Mouse (Mus musculus): Measurements from ENCODE around the gene Lrrc73.

GRCm38 (mm10) chr17:46272058-46272457, 18.7 kb downstream of the Lrrc73 start:
- TF ChIP-seq CTCF (conservative IDR thresholded peaks at IDR 0.05; ENCODE audit: low read length) (no peak), NANOG (IDR thresholded peaks at IDR 0.05; ENCODE audit: borderline replicate concordance, low read length) (no peak), POU5F1 (IDR thresholded peaks at IDR 0.05; ENCODE audit: borderline replicate concordance, low read length) (no peak)
